Mouse (Mus musculus) erythroblast, embryonic 14.5 days (primary cell): ENCODE data around the gene Pde7b.

ENCODE experiments used
- GATA1 ChIP-seq: IDR thresholded peaks from 2 replicates; pipeline ENCODE4 v1.6.1; 2012; ENCODE audit warnings: low read length, inconsistent platforms, mixed read lengths
- TAL1 ChIP-seq: IDR thresholded peaks from 3 replicates; pipeline ENCODE4 v1.6.1; 2012; ENCODE audit warnings: low read length, inconsistent platforms, mixed read lengths

- no peak for TF ChIP-seq TAL1
- TF ChIP-seq GATA1, result no peak
Observed at GRCm38 (mm10) chr10:20362450-20363118, 362.3 kb downstream of the Pde7b start.
